Mouse (Mus musculus): ENCODE measurements at regions not wholly inside any gene's neighbourhood (a gene's known extent, or its start where the extent isn't known, plus 50 kb on each side); places are given as distances from the start of the nearest gene placed in this dataset.

- Histone ChIP-seq H3K9ac (ENCODE audit: low read length) (no peak overlapping the region), H3K4me1 (ENCODE audit: control insufficient read depth in 2 of 2, insufficient read depth in 2 of 2, low read length in 2 of 2) (peaks cover 0 to 7% of the 10 kb centered on the region in 2 experiments; a peak in 1 of 4 replicates), H3K4me2 (ENCODE audit: low read length) (no peak overlapping the region), H3K4me3 (ENCODE audit: control insufficient read depth in 1 of 2, insufficient read depth in 1 of 2, low read depth in 1 of 2, low read length in 2 of 2) (no peak overlapping the region), H3K9me3 (ENCODE audit: control insufficient read depth, low read length) (no peaks in the 10 kb centered on the region), H3K36me3 (ENCODE audit: control insufficient read depth, insufficient read depth, low read length) (no peaks in the 10 kb centered on the region), H3K27me3 (ENCODE audit: control insufficient read depth, insufficient read depth, low read length) (peaks cover 40% of the 10 kb centered on the region), H3K27ac (replicated peaks in 1 of 2; ENCODE audit: control insufficient read depth in 1 of 2, insufficient read depth in 1 of 2, low read depth in 2 of 2, low read length in 2 of 2) (no peak overlapping the region)
- WGBS = 69% methylated on average over 10 of the region's 10 CpGs
- no peak for ATAC-seq (ENCODE audit: insufficient number of reproducible peaks, insufficient read depth, low FRiP score, low read depth)
These were observed 69.2 kb upstream of the Ppp2r5c start for GRCm38 (mm10) chr12:110377734-110378133.

GRCm38 (mm10) chr12:110378302-110378701 lies 68.6 kb upstream of the Ppp2r5c start:
- 74% methylated on average over 5 of the region's 5 CpGs for WGBS
- no peak for ATAC-seq (ENCODE audit: insufficient number of reproducible peaks, insufficient read depth, low FRiP score, low read depth)
- Histone ChIP-seq H3K4me3 (ENCODE audit: control insufficient read depth in 1 of 2, insufficient read depth in 1 of 2, low read depth in 1 of 2, low read length in 2 of 2) (no peak overlapping the region), H3K4me1 (ENCODE audit: control insufficient read depth in 2 of 2, insufficient read depth in 2 of 2, low read length in 2 of 2) (peaks cover 0 to 7% of the 10 kb centered on the region in 2 experiments; a peak in 1 of 4 replicates), H3K4me2 (ENCODE audit: low read length) (no peak overlapping the region), H3K27me3 (ENCODE audit: control insufficient read depth, insufficient read depth, low read length) (peaks cover 35% of the 10 kb centered on the region), H3K9me3 (ENCODE audit: control insufficient read depth, low read length) (no peaks in the 10 kb centered on the region), H3K9ac (ENCODE audit: low read length) (no peak overlapping the region), H3K36me3 (ENCODE audit: control insufficient read depth, insufficient read depth, low read length) (no peaks in the 10 kb centered on the region), H3K27ac (replicated peaks in 1 of 2; ENCODE audit: control insufficient read depth in 1 of 2, insufficient read depth in 1 of 2, low read depth in 2 of 2, low read length in 2 of 2) (no peak overlapping the region)

GRCm38 (mm10) chr12:110379721-110380120 lies 67.2 kb upstream of the Ppp2r5c start:
- Histone ChIP-seq H3K9ac (ENCODE audit: low read length) (no peak overlapping the region), H3K4me3 (ENCODE audit: control insufficient read depth in 1 of 2, insufficient read depth in 1 of 2, low read depth in 1 of 2, low read length in 2 of 2) (no peak overlapping the region), H3K27me3 (ENCODE audit: control insufficient read depth, insufficient read depth, low read length) (peaks cover 23% of the 10 kb centered on the region), H3K27ac (replicated peaks in 1 of 2; ENCODE audit: control insufficient read depth in 1 of 2, insufficient read depth in 1 of 2, low read depth in 2 of 2, low read length in 2 of 2) (no peak overlapping the region), H3K4me1 (ENCODE audit: control insufficient read depth in 2 of 2, insufficient read depth in 2 of 2, low read length in 2 of 2) (peaks cover 0 to 5% of the 10 kb centered on the region in 2 experiments; a peak in 1 of 4 replicates), H3K36me3 (ENCODE audit: control insufficient read depth, insufficient read depth, low read length) (no peaks in the 10 kb centered on the region), H3K4me2 (ENCODE audit: low read length) (no peak overlapping the region), H3K9me3 (ENCODE audit: control insufficient read depth, low read length) (no peaks in the 10 kb centered on the region)
- 75% methylated on average over 12 of the region's 12 CpGs for WGBS
- ATAC-seq (ENCODE audit: insufficient number of reproducible peaks, insufficient read depth, low FRiP score, low read depth) = no peak

GRCm38 (mm10) chr12:110380831-110381750 lies 65.8 kb upstream of the Ppp2r5c start:
- no peaks in the 10 kb centered on the region for H3K36me3 ChIP-seq (ENCODE audit: control insufficient read depth, insufficient read depth, low read length)
- H3K4me3 ChIP-seq (ENCODE audit: control insufficient read depth in 1 of 2, insufficient read depth in 1 of 2, low read depth in 1 of 2, low read length in 2 of 2) = no peak overlapping the region
- H3K27me3 ChIP-seq (ENCODE audit: control insufficient read depth, insufficient read depth, low read length) = peaks cover 11% of the 10 kb centered on the region
- H3K4me1 ChIP-seq (ENCODE audit: control insufficient read depth in 2 of 2, insufficient read depth in 2 of 2, low read length in 2 of 2) = peaks cover 0 to 5% of the 10 kb centered on the region in 2 experiments; a peak in 1 of 4 replicates
- peak overlapping the region; percentile 29 for H3K4me2 ChIP-seq (ENCODE audit: low read length)
- WGBS = 45% methylated on average over 25 of the region's 25 CpGs
- H3K9ac ChIP-seq (ENCODE audit: low read length) = no peak overlapping the region
- H3K9me3 ChIP-seq (ENCODE audit: control insufficient read depth, low read length) = no peaks in the 10 kb centered on the region
- ATAC-seq (ENCODE audit: insufficient number of reproducible peaks, insufficient read depth, low FRiP score, low read depth) = no peak
- H3K27ac ChIP-seq (replicated peaks in 1 of 2; ENCODE audit: control insufficient read depth in 1 of 2, insufficient read depth in 1 of 2, low read depth in 2 of 2, low read length in 2 of 2) = no peak overlapping the region

GRCm38 (mm10) chr12:110385031-110385430 lies 61.9 kb upstream of the Ppp2r5c start:
- no peaks in the 10 kb centered on the region for H3K27me3 ChIP-seq (ENCODE audit: control insufficient read depth, insufficient read depth, low read length)
- no peak overlapping the region for H3K4me3 ChIP-seq (ENCODE audit: control insufficient read depth in 1 of 2, insufficient read depth in 1 of 2, low read depth in 1 of 2, low read length in 2 of 2)
- ATAC-seq (ENCODE audit: insufficient number of reproducible peaks, insufficient read depth, low FRiP score, low read depth) = no peak
- no peak overlapping the region for H3K27ac ChIP-seq (replicated peaks in 1 of 2; ENCODE audit: control insufficient read depth in 1 of 2, insufficient read depth in 1 of 2, low read depth in 2 of 2, low read length in 2 of 2)
- H3K9ac ChIP-seq (ENCODE audit: low read length) = no peak overlapping the region
- H3K36me3 ChIP-seq (ENCODE audit: control insufficient read depth, insufficient read depth, low read length) = no peaks in the 10 kb centered on the region
- no peak overlapping the region for H3K4me2 ChIP-seq (ENCODE audit: low read length)
- WGBS = 71% methylated on average over 20 of the region's 20 CpGs
- peaks cover 0 to 5% of the 10 kb centered on the region in 2 experiments; a peak in 1 of 4 replicates for H3K4me1 ChIP-seq (ENCODE audit: control insufficient read depth in 2 of 2, insufficient read depth in 2 of 2, low read length in 2 of 2)
- H3K9me3 ChIP-seq (ENCODE audit: control insufficient read depth, low read length) = no peaks in the 10 kb centered on the region

GRCm38 (mm10) chr12:110385801-110386599 lies 60.9 kb upstream of the Ppp2r5c start:
- no peak overlapping the region for H3K4me2 ChIP-seq (ENCODE audit: low read length)
- no peaks in the 10 kb centered on the region for H3K36me3 ChIP-seq (ENCODE audit: control insufficient read depth, insufficient read depth, low read length)
- H3K9ac ChIP-seq (ENCODE audit: low read length) = no peak overlapping the region
- H3K4me3 ChIP-seq (ENCODE audit: control insufficient read depth in 1 of 2, insufficient read depth in 1 of 2, low read depth in 1 of 2, low read length in 2 of 2) = no peak overlapping the region
- no peak overlapping the region for H3K27ac ChIP-seq (replicated peaks in 1 of 2; ENCODE audit: control insufficient read depth in 1 of 2, insufficient read depth in 1 of 2, low read depth in 2 of 2, low read length in 2 of 2)
- H3K9me3 ChIP-seq (ENCODE audit: control insufficient read depth, low read length) = no peaks in the 10 kb centered on the region
- H3K4me1 ChIP-seq (ENCODE audit: control insufficient read depth in 2 of 2, insufficient read depth in 2 of 2, low read length in 2 of 2) = peaks cover 0 to 4% of the 10 kb centered on the region in 2 experiments; a peak in 1 of 4 replicates
- WGBS = 80% methylated on average over 20 of the region's 20 CpGs
- no peak for ATAC-seq (ENCODE audit: insufficient number of reproducible peaks, insufficient read depth, low FRiP score, low read depth)
- no peaks in the 10 kb centered on the region for H3K27me3 ChIP-seq (ENCODE audit: control insufficient read depth, insufficient read depth, low read length)

GRCm38 (mm10) chr12:110387056-110387455 lies 59.9 kb upstream of the Ppp2r5c start:
- 81% methylated on average over 11 of the region's 11 CpGs for WGBS
- no peak overlapping the region for H3K4me3 ChIP-seq (ENCODE audit: control insufficient read depth in 1 of 2, insufficient read depth in 1 of 2, low read depth in 1 of 2, low read length in 2 of 2)
- ATAC-seq (ENCODE audit: insufficient number of reproducible peaks, insufficient read depth, low FRiP score, low read depth) = no peak

More at GRCm38 (mm10) chr12:110387056-110387455, 59.9 kb upstream of the Ppp2r5c start:
- no peaks in the 10 kb centered on the region for H3K9me3 ChIP-seq (ENCODE audit: control insufficient read depth, low read length)
- H3K4me1 ChIP-seq (ENCODE audit: control insufficient read depth in 2 of 2, insufficient read depth in 2 of 2, low read length in 2 of 2) = no peaks in the 10 kb centered on the region
- no peaks in the 10 kb centered on the region for H3K36me3 ChIP-seq (ENCODE audit: control insufficient read depth, insufficient read depth, low read length)
- H3K27ac ChIP-seq (replicated peaks in 1 of 2; ENCODE audit: control insufficient read depth in 1 of 2, insufficient read depth in 1 of 2, low read depth in 2 of 2, low read length in 2 of 2) = no peak overlapping the region
- H3K9ac ChIP-seq (ENCODE audit: low read length) = no peak overlapping the region
- H3K4me2 ChIP-seq (ENCODE audit: low read length) = no peak overlapping the region
- H3K27me3 ChIP-seq (ENCODE audit: control insufficient read depth, insufficient read depth, low read length) = no peaks in the 10 kb centered on the region

All from heart, embryonic 14.5 days (tissue).